Mouse (Mus musculus) heart, adult 2 months (tissue): Measurements from ENCODE around the gene Ak6. TPM values are rescaled to one million over a fixed set of nuclear protein-coding genes. Genes with fewer than 3 reads are reported as not detected.

ENCODE experiments used
- DNase-seq, 2 experiments: peaks; one replicate each; pipeline ENCODE4 v3.0.0; 2021
- H3K27ac ChIP-seq: fragments of 200-600 bp; 2 replicates; pipeline ENCODE4 v1.8.1; 2022
- H3K27me3 ChIP-seq: fragments of 200-500 bp; 2 replicates; pipeline ENCODE4 v1.6.1; 2012; ENCODE audit warnings: mild to moderate bottlenecking, low read length, inconsistent platforms, mixed read lengths; ENCODE audit not compliant: control insufficient read depth, insufficient read depth
- H3K36me3 ChIP-seq: fragments of 200-500 bp; 2 replicates; pipeline ENCODE4 v1.6.1; 2012; ENCODE audit warnings: low read length, inconsistent platforms; ENCODE audit not compliant: control insufficient read depth, insufficient read depth
- H3K4me1 ChIP-seq: fragments of 200-500 bp; 2 replicates; pipeline ENCODE4 v1.6.1; 2011; ENCODE audit warnings: low read length; ENCODE audit not compliant: control insufficient read depth, insufficient read depth
- H3K4me3 ChIP-seq: fragments of 200-600 bp; 2 replicates; pipeline ENCODE4 v1.8.1; 2022
- H3K79me2 ChIP-seq: fragments of 200-500 bp; replicated peaks from 2 replicates; pipeline ENCODE4 v1.6.1; 2012; ENCODE audit warnings: mild to moderate bottlenecking, inconsistent platforms, low read length, moderate library complexity, mixed read lengths; ENCODE audit not compliant: control insufficient read depth, insufficient read depth
- H3K9ac ChIP-seq: fragments of 200-500 bp; 2 replicates; pipeline ENCODE4 v1.6.1; 2012; ENCODE audit warnings: low read depth, mild to moderate bottlenecking, control low read depth, inconsistent platforms, low read length, mixed read lengths
- CTCF ChIP-seq: fragments of 200-600 bp; IDR thresholded peaks from 2 replicates; pipeline ENCODE4 v1.8.1; 2022; ENCODE audit warnings: antibody characterized with exemption, mild to moderate bottlenecking, moderate library complexity
- EP300 ChIP-seq: fragments of 200-500 bp; IDR thresholded peaks from 2 replicates; pipeline ENCODE4 v1.6.1; 2011; ENCODE audit warnings: low read depth, low read length, control low read depth; ENCODE audit not compliant: insufficient read depth
- POLR2A ChIP-seq: fragments of 200-500 bp; IDR thresholded peaks from 2 replicates; pipeline ENCODE4 v1.6.1; 2011; ENCODE audit warnings: mild to moderate bottlenecking, low read depth, low read length, control low read depth; ENCODE audit not compliant: insufficient read depth
- WGBS: fragments of 180-500 bp; shearing (Covaris S2); methylation state at CpG from one replicate; pipeline ENCODE4 v1.1.7; 2018; 5-methylcytosine and 5-hydroxymethylcytosine counted together
- intact Hi-C: fragments of 180-260 bp; cut with DNase I; formaldehyde crosslinking; loops from one replicate; pipeline ENCODE4 v1.15.1; 2025
- long read RNA-seq: library from polyadenylated mRNA; stranded (forward); transcript quantifications from one replicate; pipeline ENCODE4 v2.0.0, GENCODE M21; 2021
- polyA plus RNA-seq: library from polyadenylated mRNA; depleted of rRNA; stranded (reverse); fragments of >200 nt; gene quantifications from 2 replicates; pipeline ENCODE4 v1.2.3, GENCODE M21; 2012; rRNA removed
- total RNA-seq, 2 experiments: library from RNA; stranded (reverse); gene quantifications; 2 replicates each; pipeline ENCODE4 v1.2.3; 2021

The Ak6 gene
- total RNA-seq = 10 to 100 TPM; 55.1 to 65.7 TPM
- polyA plus RNA-seq = 49.9 and 92.7 TPM in 2 replicates
- long read RNA-seq, transcript Ak6-202 (3 exons, 1,222 nt) = major isoform, 29 of 50 reads
- long read RNA-seq, transcript Ak6-201 (5 exons, 1,298 nt) = minor isoform, 21 of 50 reads
- long read RNA-seq, partial matches to known transcripts = 0 of 50 reads
- long read RNA-seq, other reads (novel, unspliced or antisense) = 0 of 50 reads

DNA sequence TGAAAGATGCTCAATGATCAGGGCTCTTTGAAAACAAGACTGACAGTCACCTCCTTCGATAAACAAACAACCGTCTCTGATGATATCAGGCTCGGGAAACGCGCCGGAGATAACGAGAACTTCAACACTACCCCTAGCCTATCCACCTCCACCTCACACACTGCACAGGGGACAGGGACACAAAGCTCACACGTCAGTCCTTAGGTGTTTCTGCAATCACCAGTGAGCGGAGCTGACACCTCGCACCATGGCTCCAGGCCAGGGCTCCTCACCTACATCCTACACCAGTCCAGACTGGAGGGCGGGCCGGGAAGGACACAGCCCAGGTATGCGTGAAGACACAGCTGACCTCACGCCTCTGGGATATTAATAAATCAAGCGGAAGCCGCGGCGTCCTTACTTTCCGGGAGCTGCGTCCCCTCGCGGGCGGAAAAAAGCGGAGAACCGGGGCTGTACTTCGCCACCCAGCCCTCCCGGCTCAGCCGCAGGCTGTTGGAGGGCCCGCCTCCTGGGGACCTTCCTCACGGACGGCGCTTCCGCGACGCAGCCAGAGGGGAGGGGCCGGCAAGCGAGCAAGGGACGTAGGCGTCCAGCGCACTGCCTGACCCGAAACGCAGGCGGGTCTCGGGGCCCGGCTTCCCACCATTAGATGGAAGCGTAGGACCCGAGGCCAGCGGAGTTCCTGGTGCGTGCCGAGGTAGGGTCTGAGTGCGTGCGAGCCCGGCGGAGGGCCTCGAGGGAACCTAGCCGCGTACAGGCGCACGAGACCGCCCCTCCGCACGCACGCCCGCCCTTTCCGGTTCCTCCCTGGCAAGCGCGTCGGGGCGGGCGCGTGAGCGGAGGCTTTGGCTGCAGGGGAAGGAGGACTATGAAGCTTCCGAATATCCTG is at the start of gene Ak6, which contains the start of gene Rad17:
Ak6 (plus strand) TSS at position 430 of the 889 bp plus-strand sequence.
Rad17 (minus strand) TSS at position 502 of the 889 bp plus-strand sequence.
- peak; percentile 95 to 99 for DNase-seq
- Histone ChIP-seq H3K4me3 (peak within 1 kb of the TSS; percentile 98), H3K79me2 (peaks cover 2% of the 10 kb centered on the region; the same call in 1 of the 2 replicates), H3K4me1 (peaks cover 3% of the 10 kb centered on the region), H3K36me3 (peaks cover 8% of the 10 kb centered on the region), H3K27me3 (no peaks in the 10 kb centered on the region), H3K9ac (peak within 1 kb of the TSS; percentile 85), H3K27ac (peak within 1 kb of the TSS; percentile 99)
- WGBS = under 1% methylated on average over 73 of the region's 73 CpGs
- peak; percentile 40 for TF ChIP-seq CTCF
- peak; percentile 68 for TF ChIP-seq POLR2A
- TF ChIP-seq EP300 = 0 out of 2 replicates have a peak, but pooled peaks have one; percentile 5
- intact Hi-C loops = loop anchor here (5.0 kb wide), 3 partner anchors 82 to 528 kb away; partner anchors contain the start of genes Cdk7, Gtf2h2 and Smn1

DNA sequence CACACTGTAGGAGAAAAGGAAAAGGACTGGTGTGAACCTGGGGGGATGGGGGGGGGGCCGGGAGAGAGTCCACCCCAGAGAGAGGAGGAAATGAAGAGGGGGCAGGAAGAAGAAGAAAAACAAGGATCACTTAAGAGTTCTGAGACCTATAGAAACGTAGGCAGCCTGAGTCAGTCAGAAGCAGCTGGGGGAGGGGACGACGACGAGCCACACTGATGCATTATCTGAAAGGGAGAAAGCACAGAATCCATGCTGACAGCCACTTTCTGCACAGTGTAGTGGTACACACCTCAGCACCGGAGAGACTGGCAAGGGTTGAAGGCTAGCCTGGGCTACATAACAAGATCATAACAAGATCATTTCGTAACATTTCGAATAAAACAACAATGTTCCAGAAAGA is 49.7 kb upstream of the Ak6 start:
- no peak for TF ChIP-seq POLR2A
- TF ChIP-seq CTCF = no peak
- no peak for TF ChIP-seq EP300
- Histone ChIP-seq H3K27me3 (no peaks in the 10 kb centered on the region), H3K79me2 (no peaks in the 10 kb centered on the region), H3K27ac (no peak overlapping the region), H3K9ac (no peak overlapping the region), H3K36me3 (no peaks in the 10 kb centered on the region), H3K4me1 (peaks cover 2% of the 10 kb centered on the region; the same call in 1 of the 2 replicates), H3K4me3 (peak overlapping the region; percentile 23; the same call in 1 of the 2 replicates)
- intact Hi-C loops = no loop called here
- DNase-seq = no peak
- 29% methylated on average over 8 of the region's 8 CpGs for WGBS

DNA sequence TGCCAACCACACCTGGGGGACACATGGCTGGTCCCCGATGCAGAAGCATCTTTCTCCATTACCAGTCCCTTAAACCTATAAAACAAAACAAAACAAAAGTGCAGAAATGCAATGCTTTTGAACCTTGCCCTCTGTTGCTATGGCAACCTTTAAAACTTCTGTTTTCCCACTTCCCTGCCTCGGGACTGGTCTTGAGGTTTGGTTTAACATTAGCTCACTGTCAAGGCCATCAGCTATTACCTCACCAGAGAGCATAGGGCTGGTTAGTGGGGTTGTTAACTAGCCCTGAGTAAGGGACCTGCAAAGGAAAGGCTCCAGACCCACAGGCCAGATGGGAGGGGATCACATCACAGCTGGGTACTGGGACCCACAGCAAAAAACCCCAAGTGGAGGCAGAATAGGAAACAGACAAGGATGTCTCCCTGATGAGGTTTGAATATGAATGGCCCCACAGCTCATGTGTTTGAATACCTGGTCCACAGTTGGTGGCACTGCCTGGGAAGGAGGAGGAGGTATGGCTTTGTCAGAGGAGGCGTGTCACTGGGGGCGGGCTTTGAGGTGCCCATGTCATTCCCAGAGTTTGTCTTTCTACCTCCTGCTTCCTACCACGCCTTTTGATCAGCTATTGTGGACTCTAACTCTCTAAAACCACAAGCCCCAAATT is 48.4 kb upstream of the Ak6 start:
- DNase-seq = no peak
- TF ChIP-seq EP300 = no peak
- no peak for TF ChIP-seq POLR2A
- no peak for TF ChIP-seq CTCF
- intact Hi-C loops = no loop called here
- no peak overlapping the region for H3K9ac ChIP-seq
- no peak overlapping the region for H3K27ac ChIP-seq
- no peaks in the 10 kb centered on the region for H3K36me3 ChIP-seq
- H3K4me3 ChIP-seq = no peak overlapping the region
- H3K4me1 ChIP-seq = peaks cover 2% of the 10 kb centered on the region; the same call in 1 of the 2 replicates
- H3K27me3 ChIP-seq = no peaks in the 10 kb centered on the region
- 81% methylated on average over 5 of the region's 5 CpGs for WGBS
- no peaks in the 10 kb centered on the region for H3K79me2 ChIP-seq

DNA sequence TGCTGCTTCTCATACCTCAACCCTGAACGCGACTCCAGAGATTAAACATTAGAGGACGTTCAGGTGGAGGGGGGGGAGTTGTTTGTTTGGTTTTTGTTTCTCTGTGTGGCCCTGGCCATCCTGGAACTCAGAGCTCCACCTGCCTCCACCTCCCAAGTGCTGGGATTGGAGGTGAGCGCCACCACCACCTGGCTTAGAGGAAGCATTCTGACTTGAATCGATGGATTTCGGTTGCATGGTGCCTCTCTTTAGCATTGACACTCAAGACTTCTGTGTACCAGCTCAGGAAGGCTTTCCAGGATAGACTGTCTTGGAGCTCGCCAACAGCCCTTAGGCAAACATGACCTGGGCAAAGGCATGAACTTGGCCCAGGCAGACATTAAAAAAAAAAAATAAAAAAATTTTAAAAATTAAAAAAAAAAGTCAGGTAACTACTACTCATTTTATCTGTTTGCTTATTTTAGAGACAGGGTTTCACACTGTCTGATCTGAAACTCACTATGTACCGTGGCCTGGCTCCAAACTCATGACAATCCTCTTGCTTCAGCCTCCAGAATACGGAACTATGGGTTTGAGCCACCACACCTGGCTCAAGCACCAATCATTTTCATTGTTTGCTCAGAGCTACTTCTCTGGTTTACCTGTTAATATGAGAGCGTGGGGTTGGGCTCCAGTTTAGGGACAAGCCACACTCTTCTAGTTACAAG is 47.6 kb upstream of the Ak6 start:
- H3K27me3 ChIP-seq = no peaks in the 10 kb centered on the region
- no peak overlapping the region for H3K4me3 ChIP-seq
- no peak overlapping the region for H3K27ac ChIP-seq
- 91% methylated on average over 10 of the region's 10 CpGs for whole genome bisulfite sequencing
- TF ChIP-seq POLR2A (no peak), CTCF (no peak), EP300 (no peak)
- peaks cover 2% of the 10 kb centered on the region; the same call in 1 of the 2 replicates for H3K4me1 ChIP-seq
- intact Hi-C loops = no loop called here
- no peak for DNase-seq
- H3K79me2 ChIP-seq = no peaks in the 10 kb centered on the region
- no peak overlapping the region for H3K9ac ChIP-seq
- no peaks in the 10 kb centered on the region for H3K36me3 ChIP-seq

DNA sequence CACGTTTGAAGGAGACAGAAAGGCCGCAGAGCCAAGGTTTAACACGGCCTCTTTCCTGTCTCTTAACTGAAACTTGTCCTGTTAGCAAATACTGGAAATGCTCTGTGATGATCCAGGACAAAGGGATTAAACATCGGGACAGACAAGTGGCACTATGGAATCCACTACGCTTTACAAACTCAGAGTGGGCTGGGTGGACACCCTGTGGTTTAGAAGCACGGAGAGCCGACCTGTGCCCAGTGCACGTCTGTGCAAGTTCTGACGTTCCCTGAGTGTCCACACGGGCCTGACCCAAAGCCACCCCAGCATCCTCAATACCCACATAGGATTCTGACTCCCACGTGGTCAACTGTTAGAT is 47.1 kb upstream of the Ak6 start:
- intact Hi-C loops = no loop called here
- Histone ChIP-seq H3K79me2 (no peaks in the 10 kb centered on the region), H3K4me1 (peaks cover 2% of the 10 kb centered on the region; the same call in 1 of the 2 replicates), H3K4me3 (no peak overlapping the region), H3K27ac (no peak overlapping the region), H3K36me3 (no peaks in the 10 kb centered on the region), H3K27me3 (no peaks in the 10 kb centered on the region), H3K9ac (no peak overlapping the region)
- 88% methylated on average over 11 of the region's 11 CpGs for WGBS
- TF ChIP-seq POLR2A (no peak), CTCF (no peak), EP300 (no peak)
- no peak for DNase-seq
